Mouse (Mus musculus): ENCODE data around the gene Ahcy. TPM values are rescaled to one million over a fixed set of nuclear protein-coding genes. Genes with fewer than 3 reads are reported as not detected.
"Not testable (repeated sequence)": the region's sequence is repeated elsewhere in the genome, so short reads cannot be mapped to it uniquely, and the experiment has no call there.

Ahcy gene
- total RNA-seq, 2 experiments from 2014 or later: 14.3 to 15.7 TPM

DNA sequence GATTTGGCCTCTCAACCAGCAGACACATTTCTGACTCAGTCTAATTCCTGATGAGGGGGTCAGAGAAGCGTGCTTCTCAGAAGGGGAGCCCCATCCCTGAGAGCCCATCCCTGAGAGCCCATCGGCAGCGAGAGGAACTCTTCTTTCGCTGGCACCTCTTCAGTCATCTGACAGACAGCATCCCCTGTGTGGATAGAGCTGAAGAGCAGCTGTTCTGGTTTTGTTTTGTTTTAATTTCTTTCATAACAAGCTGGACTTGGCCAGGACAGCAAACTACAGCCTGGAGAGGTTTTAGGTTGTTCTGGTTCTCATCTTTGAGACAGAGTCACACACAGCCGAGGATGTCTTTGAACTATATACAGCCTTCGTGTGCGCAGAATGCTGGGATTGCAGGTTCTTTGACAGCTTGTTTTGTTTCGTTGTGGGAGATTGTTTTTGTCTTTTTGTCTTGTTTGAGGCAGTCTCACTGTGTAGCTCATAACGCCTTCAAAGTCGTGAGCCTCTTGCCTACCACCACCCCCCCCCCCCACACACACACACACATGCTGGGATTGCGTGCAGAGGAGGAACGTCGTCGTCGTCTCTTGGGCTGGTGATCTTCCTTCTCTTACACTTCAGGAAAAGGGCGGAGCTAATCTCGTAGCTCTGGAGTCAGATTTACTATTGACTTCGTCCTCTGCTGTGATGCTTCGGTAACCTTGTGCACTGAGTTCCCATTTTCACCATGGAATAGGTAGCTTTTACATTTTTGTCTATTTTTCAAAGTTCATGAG, 41.2 kb downstream of the Ahcy start:
- intact Hi-C loops (cut with DNase I): no loop called here
- no peak for DNase-seq

DNA sequence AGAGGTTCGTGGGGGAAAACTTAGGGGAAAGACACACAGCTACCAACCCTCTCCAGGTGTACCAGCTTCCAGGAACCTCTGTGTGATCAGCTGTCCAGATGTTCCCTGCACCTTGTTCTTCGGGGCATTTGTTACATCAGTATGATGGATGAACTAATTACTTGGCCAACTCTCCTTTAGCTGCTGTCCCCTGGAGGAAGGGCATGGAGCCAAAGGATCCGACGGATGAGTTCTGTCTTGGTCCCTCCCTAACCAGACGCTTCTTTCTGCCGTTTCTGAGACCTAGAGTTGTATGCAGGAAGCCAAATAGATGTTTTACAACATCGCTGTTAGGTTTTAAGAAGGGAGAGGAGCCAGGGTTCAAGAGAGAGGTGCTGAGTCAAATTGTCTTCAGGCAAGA, 43.5 kb downstream of the Ahcy start:
- intact Hi-C loops (cut with DNase I): loop anchor here (2.0 kb wide), 1 partner anchor 18 kb away; no protein-coding TSS in a partner anchor
- DNase-seq: no peak

DNA sequence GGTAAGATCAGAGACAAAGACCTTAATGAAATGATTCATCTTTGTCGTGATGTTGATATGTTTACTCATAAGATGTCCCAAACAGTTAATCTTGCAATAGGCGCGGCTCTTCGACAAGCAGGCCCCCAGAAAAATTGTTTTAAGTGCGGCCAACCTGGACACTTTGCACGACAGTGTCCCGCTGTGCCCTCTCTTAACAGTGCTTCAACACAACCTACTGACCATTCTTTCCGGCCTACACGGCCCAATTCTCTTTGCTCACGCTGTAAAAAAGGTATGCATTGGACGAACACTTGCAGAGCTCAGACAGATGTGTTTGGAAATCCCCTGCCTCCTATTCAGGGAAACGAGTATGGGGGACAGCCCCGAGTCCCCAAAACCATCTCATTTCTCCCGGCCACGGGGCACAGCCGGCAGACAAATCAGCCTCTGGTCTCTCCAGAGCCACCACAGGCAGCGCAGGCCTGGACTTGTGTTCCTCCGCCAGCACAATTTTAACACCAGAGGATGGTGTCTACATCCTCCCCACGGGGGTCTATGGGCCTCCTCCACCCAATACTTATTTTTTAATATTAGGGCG, 54.0 kb downstream of the Ahcy start:
- DNase-seq; intact Hi-C loops (cut with DNase I): not testable (repeated sequence)

DNA sequence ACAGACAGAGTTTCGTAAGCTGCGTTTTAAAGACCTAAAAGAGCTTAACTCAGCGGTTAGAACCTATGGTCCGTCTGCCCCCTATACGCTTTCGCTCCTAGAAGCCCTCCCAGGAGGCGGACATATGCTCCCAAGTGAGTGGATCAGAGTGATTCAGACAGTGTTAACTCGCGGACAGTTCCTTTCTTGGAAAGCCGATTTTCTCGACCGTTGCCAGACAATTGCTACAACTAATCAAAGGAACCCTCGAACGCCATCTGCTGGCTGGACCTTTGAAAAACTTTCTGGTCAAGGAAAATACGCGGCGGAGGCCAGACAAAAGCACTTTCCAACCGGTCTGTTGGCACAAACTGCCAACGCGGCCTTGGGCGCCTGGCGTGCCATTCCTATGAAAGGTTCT, 54.6 kb downstream of the Ahcy start:
- intact Hi-C loops (cut with DNase I): no loop called here

DNA sequence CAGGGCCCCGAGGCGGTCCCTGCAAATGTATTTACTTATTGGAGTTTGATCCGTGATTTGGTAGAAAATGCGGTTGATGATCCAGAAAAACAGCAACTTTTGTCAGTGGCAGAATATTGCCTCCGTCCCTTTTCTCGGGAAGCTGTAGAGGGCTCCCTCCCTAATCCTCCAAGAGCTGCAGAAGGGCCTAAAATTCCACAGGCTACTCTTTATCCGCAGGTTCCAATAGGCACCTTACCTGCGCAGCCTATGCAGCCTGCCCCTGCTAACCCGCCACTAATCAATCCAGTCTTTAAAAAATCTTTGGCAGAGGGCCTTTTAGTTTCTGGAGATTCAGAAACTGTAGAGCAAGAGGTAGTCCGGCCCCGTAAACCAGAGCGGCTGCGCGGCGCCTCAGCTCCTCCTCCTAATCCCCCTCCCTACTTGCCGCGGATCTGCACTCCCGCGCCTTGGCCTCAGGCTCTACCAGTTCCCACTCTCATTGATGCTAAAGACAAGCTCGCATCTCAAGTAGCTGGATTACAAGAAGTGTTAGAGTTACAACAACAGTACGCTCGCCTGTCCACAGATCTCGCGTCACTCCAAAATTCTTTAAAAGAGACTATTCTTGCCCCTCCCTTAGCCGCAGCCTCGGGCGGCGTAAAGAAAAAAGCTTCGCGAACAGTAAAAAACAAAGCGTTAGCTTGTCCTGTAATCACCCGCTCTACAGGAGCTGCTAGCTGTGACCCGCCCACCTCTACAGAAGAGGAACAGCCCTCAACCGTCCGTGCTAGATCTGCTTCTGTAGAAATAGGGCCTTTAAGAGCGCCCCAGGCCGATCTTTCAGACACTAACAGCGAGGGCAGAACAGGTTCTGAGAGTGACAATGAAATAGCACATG, 55.3 kb downstream of the Ahcy start:
- DNase-seq: peak; percentile 34 to 46
- intact Hi-C loops (cut with DNase I): no loop called here

More for the DNA sequence above, 54.6 kb downstream of the Ahcy start:
- DNase-seq: peak; percentile 75 to 84

DNA sequence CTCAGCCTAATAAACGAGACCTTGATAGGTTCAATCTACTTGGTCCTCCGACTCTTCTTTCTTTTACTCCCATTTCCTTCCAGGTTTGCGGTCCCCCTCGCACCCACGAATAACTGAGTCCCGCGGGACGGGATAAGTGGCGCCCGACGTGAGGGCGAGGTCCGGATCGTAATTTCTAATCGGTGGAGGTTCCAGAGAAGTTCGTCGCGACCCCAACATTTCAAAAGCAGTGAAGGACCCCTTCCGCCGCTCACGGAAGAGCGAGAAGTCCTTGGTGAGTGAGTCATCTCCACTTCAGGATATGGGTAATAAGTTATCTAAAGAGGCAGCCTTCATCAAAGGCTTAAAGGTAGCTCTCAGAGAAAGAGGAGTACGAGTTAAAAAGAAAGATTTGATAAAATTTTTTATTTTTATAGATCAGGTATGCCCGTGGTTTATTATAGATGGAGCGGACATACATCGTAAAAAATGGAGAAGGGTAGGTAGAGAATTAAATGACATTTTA, 56.0 kb downstream of the Ahcy start, which contains the start of gene Gm14226:
TSS of gene Gm14226 (plus strand) at position 16 of the 505 bp plus-strand sequence.
- intact Hi-C loops (cut with DNase I); DNase-seq: not testable (repeated sequence)

DNA sequence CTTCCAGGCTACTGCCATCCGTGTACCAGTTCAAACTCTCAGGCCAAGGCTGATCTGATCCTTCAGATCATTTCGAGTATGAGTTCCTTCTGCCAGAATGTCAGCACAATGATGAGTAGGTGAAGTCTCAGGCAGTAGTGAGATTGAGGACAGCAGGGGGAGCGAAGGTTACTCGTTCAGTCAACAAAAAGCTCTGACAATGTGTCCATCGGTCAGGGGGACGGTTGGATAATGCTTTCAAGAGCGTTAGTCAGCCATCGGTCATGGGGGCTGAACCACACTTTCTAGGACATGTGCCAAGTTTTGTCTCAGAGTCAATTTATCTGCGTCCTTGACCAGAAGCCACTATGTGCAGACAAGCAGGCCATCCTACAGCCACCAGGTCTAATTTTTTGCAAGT, 57.5 kb downstream of the Ahcy start:
- DNase-seq; intact Hi-C loops (cut with DNase I): not testable (repeated sequence)

DNA sequence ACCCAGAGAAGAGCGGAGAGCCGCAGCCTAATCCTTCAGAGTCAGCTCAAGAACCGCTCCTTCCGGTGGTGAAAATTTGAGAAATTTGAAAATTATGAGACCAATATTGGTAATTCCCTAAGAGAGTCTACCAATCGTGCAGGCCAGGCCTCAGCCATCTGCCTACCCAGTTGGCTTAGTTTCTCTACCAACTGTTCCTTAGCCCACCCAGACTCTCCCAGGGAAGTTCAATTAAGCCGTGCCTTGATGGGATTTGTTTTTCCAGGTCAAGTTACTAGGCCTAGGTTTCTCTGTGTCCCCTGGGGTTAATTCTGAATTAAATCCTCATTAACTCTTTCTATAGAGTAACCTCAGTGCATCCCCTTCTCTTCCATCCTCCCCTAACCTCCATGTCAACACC, 61.3 kb downstream of the Ahcy start:
- intact Hi-C loops (cut with DNase I): loop anchor here (2.0 kb wide), 1 partner anchor 18 kb away; no protein-coding TSS in a partner anchor
- DNase-seq: no peak

DNA sequence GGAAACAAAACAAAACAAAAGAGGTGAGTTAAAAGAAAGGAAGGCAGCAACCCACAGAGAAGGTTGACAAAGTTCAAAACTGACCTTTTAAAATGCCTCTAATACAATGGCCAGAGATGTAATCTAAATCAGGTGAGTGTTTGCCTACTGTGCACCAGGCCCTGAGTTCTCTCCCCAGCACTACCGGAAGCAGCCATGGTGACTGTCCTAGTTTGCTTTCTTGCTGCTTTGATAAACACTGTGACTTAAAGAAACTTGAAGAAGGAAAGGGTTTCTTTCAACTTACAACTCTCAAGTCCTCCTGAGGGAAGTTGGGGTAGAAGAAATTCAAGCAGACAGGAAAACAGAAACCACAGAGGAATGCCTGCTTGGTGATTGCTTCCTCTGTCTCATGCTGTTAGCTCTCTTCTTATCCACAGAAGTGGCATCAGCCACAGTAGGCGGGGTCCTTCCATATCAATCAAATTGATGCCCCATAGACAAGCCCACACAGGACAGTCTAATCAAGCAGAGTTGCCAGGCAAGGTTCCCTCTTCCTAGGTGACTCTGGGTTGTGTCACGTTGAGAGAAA, 63.1 kb downstream of the Ahcy start:
- no peak for DNase-seq
- intact Hi-C loops (cut with DNase I): no loop called here

Other genes with a start within 250 kb of the Ahcy start
- 100 to 1,000 TPM in 1 of 2 experiments, 10 to 100 TPM in 1; 96.9 to 117 TPM for gene Eif2s2, start 181.6 kb downstream of the Ahcy start, total RNA-seq (2021)
- gene Gm14226, start 56.2 kb downstream of the Ahcy start, total RNA-seq (2021): not detected
- 10 to 100 TPM; 17.2 to 19.3 TPM for gene Itch, start 59.0 kb upstream of the Ahcy start, total RNA-seq (2021)
- 100 to 1,000 TPM in 1 of 2 experiments, 10 to 100 TPM in 1; 94.2 to 104 TPM for gene Dynlrb1, start 162.0 kb upstream of the Ahcy start, total RNA-seq (2021)
- gene Map1lc3a, start 201.8 kb upstream of the Ahcy start, total RNA-seq (2021): 100 to 1,000 TPM; 259 to 263 TPM